Mouse (Mus musculus) liver, adult 2 months (tissue): ENCODE measurements around the gene Fgfr2.

Source experiments
- CTCF ChIP-seq: fragments of 200-500 bp; IDR thresholded peaks from 2 replicates; pipeline ENCODE4 v1.5.1; 2011; ENCODE audit warnings: low read depth, low read length, control low read depth
- POLR2A ChIP-seq: fragments of 200-500 bp; IDR thresholded peaks from 2 replicates; pipeline ENCODE4 v1.6.1; 2011; ENCODE audit warnings: low read length, control low read depth; ENCODE audit not compliant: insufficient read depth; ENCODE audit errors: extremely low read depth

DNA sequence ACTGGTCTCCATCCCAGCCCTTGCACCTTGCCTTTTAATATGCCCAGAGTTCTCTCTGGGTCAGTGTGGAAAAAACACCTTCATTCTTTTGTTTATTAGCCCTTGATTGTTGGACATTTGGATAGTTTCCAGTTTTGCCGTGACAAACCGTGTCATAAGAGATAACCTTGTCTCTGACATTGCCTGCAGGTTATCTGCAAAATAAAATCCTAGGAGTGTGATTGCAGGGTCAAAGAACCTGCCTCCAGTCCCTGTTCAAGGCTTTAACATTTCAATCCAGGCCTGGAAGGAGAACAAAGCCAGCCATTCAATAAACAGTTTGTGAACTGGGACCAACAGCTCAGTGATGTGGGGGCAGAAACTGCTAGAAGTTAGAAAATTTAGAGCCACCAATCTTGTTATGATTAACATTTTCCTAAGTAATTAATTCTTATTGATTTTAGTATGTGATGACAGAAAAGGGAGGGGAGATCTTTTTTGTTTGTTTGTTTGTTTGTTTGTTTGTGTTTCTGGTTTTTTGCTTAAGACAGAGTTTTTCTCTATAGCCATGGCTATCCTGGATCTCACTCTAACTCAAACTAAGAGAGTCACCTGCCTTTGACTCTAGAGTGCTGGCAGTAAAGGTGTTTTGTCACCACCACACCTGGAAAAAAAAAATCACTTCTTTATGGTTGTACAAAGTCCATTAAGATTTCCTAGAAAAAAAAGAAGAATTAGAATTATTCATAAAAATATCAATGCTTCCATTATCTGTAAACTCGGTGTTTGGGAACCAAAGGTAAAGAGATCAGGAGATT, 537.3 kb downstream of the Fgfr2 start:
- TF ChIP-seq POLR2A: no peak
- no peak for TF ChIP-seq CTCF
